Mouse (Mus musculus) midbrain, embryonic 14.5 days (tissue): ENCODE results near the gene Mospd2. TPM values are rescaled to one million over a fixed set of nuclear protein-coding genes. Genes with fewer than 3 reads are reported as not detected.

ENCODE experiments used
- ATAC-seq: fragments of 200-750 bp; cut with Nextera tagmentation; 2 replicates; pipeline ENCODE4 v1.8.0; 2017; ENCODE audit warnings: moderate number of reproducible peaks, moderate library complexity; ENCODE audit not compliant: low FRiP score, low TSS enrichment
- DNase-seq: peaks from one replicate; pipeline ENCODE4 v3.0.0-alpha.2; 2015
- H3K27ac ChIP-seq: fragments of 300-500 bp; sonication (generic); replicated peaks from 2 replicates; pipeline ENCODE4 v1.5.1; 2014; ENCODE audit warnings: mild to moderate bottlenecking, low read depth, low read length, moderate library complexity
- H3K27me3 ChIP-seq: fragments of 300-500 bp; sonication (generic); 2 replicates; pipeline ENCODE4 v1.6.1; 2014; ENCODE audit warnings: low read length, control low read depth, mixed read lengths; ENCODE audit not compliant: control insufficient read depth, insufficient read depth
- H3K36me3 ChIP-seq: fragments of 300-500 bp; sonication (generic); 2 replicates; pipeline ENCODE4 v1.6.1; 2014; ENCODE audit warnings: low read length, control low read depth; ENCODE audit not compliant: control insufficient read depth, insufficient read depth
- H3K4me1 ChIP-seq: fragments of 300-500 bp; sonication (generic); 2 replicates; pipeline ENCODE4 v1.6.1; 2014; ENCODE audit warnings: mild to moderate bottlenecking, antibody characterized with exemption, low read length, control low read depth; ENCODE audit not compliant: control insufficient read depth, insufficient read depth
- H3K4me2 ChIP-seq: fragments of 300-500 bp; sonication (generic); 2 replicates; pipeline ENCODE4 v1.6.1; 2014; ENCODE audit warnings: mild to moderate bottlenecking, low read length, moderate library complexity
- H3K4me3 ChIP-seq: fragments of 300-500 bp; sonication (generic); replicated peaks from 2 replicates; pipeline ENCODE4 v1.5.1; 2014; ENCODE audit warnings: low read depth, low read length
- H3K9ac ChIP-seq: fragments of 300-500 bp; sonication (generic); replicated peaks from 2 replicates; pipeline ENCODE4 v1.6.1; 2014; ENCODE audit warnings: mild to moderate bottlenecking, low read length, moderate library complexity
- H3K9me3 ChIP-seq: fragments of 300-500 bp; sonication (generic); 2 replicates; pipeline ENCODE4 v1.6.1; 2016; ENCODE audit warnings: low read length, control low read depth, mixed read lengths; ENCODE audit not compliant: control insufficient read depth
- WGBS: fragments of 180-500 bp; shearing (Covaris S2); extraction: QIAGEN DNeasy Blood & Tissue Kit; methylation state at CpG from one replicate; pipeline ENCODE4 v1.1.7; 2014; 5-methylcytosine and 5-hydroxymethylcytosine counted together
- polyA plus RNA-seq: library from polyadenylated mRNA; unstranded; fragments of >200 nt; fragmentation: Nextera tagmentation; extraction: Ambion mirVana; gene quantifications from 2 replicates; pipeline ENCODE4 v1.2.1, GENCODE M21; 2014

The Mospd2 gene
- polyA plus RNA-seq, 1 experiment from 2014 or later = 19.0 TPM

DNA sequence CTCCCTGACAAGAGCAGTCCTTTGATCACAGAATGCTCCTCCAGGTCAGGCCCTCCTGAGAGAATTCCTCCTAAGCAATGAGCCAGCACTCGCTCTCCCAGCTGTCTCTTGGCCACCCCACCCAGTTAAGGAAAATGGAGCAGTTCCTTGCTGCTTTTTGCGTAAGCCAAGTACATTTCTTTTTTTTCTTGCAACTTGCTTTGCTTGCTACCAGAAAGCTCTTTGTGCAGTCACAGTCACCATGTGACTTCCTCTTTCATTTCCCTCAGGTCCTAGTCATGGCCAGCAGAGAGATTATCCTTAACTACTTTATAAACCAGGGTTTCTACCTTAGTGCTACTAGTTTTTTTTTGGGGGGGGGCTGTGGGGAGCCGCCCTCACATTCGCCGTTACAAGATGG lies 38.6 kb downstream of the Mospd2 start:
- Histone ChIP-seq H3K36me3 (peaks cover 6% of the 10 kb centered on the region; the same call in 1 of the 2 replicates), H3K27ac (no peak overlapping the region), H3K4me1 (no peaks in the 10 kb centered on the region), H3K9ac (no peak overlapping the region), H3K9me3 (no peaks in the 10 kb centered on the region), H3K4me3 (no peak overlapping the region), H3K27me3 (no peaks in the 10 kb centered on the region), H3K4me2 (no peak overlapping the region)
- WGBS = 96% methylated on average over 5 of the region's 5 CpGs
- DNase-seq (no peak), ATAC-seq (no peak)

DNA sequence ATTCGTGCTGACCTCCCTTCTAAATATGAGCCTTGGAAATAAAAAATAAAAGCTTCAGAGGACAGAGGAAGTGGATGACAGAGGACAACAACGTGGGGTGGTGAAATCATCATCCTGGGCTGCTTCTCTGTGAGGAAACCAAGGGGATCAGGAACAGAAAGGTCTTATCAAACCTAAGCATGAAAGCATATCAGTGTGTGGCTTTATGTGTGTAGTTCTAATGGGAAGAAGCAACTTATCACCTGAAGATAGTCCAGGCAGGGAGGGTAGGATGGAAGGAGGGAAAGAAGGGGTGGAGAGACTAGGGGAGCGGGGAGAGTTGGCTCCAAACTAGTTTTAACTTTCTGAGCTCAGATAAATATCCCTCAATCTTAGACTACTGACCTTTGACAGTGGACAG lies 67.2 kb downstream of the Mospd2 start:
- H3K9me3 ChIP-seq = no peaks in the 10 kb centered on the region
- H3K4me3 ChIP-seq = no peak overlapping the region
- DNase-seq (no peak), ATAC-seq (no peak)
- H3K27me3 ChIP-seq = no peaks in the 10 kb centered on the region
- H3K9ac ChIP-seq = no peak overlapping the region
- H3K36me3 ChIP-seq = no peaks in the 10 kb centered on the region
- no peak overlapping the region for H3K4me2 ChIP-seq
- no peaks in the 10 kb centered on the region for H3K4me1 ChIP-seq
- no peak overlapping the region for H3K27ac ChIP-seq
- 70% methylated on average over 3 of the region's 3 CpGs for WGBS

DNA sequence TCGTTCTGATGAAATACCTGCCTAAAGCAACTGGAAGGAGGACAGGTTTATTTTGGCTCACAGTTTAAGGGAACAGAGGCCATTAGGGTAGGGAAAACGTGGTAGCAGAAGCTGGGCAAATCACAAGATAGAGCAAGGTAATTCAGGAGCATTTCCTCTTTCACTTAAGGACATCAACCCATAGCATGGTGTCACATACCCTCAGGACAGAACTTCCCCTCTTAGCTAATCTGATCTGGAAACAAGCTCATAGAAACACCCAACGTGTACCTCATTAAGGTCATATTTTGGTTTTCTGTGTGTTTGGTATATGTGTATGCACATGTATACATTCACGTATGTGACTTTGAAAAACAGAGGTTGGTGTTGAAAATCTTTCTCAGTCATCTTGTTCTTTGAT lies 68.0 kb downstream of the Mospd2 start:
- H3K4me3 ChIP-seq = no peak overlapping the region
- WGBS = 79% methylated on average over 4 of the region's 4 CpGs
- H3K27ac ChIP-seq = no peak overlapping the region
- no peaks in the 10 kb centered on the region for H3K36me3 ChIP-seq
- H3K27me3 ChIP-seq = no peaks in the 10 kb centered on the region
- no peak overlapping the region for H3K9ac ChIP-seq
- DNase-seq (no peak), ATAC-seq (no peak)
- no peaks in the 10 kb centered on the region for H3K4me1 ChIP-seq
- no peak overlapping the region for H3K4me2 ChIP-seq
- no peaks in the 10 kb centered on the region for H3K9me3 ChIP-seq

DNA sequence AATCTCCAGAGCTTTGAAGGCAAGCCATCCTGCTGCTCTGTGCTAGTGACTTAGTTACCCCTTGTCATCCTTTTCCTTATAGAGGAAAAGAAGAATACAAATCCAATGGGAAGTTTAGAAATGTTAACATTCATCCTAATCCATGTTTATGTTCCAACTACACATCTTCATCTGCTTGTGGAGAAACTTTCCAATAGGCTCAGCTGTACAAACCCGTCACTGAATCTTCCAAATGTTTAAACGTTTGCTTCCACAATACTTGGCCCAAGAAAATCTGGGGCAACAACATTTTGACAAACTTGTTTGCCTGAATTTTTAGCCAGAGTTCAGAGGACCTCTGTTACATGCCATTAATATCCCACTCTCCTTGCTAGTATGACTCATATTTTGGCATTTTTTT lies 78.3 kb downstream of the Mospd2 start:
- no peak for DNase-seq
- no peaks in the 10 kb centered on the region for H3K27me3 ChIP-seq
- no peak overlapping the region for H3K4me3 ChIP-seq
- H3K9me3 ChIP-seq = no peaks in the 10 kb centered on the region
- ATAC-seq = no peak
- H3K36me3 ChIP-seq = no peaks in the 10 kb centered on the region
- H3K9ac ChIP-seq = no peak overlapping the region
- WGBS = 74% methylated on average over 2 of the region's 2 CpGs
- no peak overlapping the region for H3K4me2 ChIP-seq
- H3K27ac ChIP-seq = no peak overlapping the region
- no peaks in the 10 kb centered on the region for H3K4me1 ChIP-seq

DNA sequence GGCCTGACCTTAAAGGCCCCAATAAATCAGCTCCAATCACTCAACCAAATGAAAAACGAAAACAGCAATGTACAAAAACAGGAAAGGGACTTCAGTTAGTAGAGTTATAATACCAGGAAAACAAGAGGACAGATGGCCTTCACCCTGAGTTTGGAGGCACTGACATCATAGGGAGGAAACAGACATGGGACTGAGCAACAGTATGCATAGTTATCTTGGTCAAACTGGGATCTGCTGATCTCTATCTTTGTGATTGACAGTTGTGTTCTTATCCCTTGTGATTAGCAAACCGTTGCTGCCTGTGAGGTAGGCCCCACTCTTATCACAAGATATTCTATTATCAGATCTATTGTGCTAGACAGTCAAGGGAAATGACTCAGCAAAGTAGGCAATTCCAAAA lies 80.4 kb downstream of the Mospd2 start:
- no peak for ATAC-seq
- 77% methylated on average over 2 of the region's 2 CpGs for WGBS
- DNase-seq = no peak

DNA sequence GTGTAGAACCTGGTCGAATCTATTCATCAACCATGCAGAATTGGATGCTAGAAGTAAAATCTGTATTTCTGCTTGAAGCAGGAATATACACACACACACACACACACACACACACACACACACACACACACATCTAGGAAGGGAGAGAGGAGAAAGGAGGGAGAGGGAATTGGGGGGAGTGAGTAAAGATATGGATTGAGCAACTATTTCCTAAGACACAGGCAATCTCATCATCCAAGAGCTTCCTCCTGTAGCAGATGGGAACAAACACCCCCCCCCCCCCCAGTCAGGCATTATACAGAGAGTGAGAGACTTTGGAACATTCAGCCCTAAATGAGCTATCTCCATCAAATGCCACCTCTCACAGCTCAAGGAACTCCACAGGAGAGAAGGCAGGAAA lies 93.9 kb downstream of the Mospd2 start:
- Histone ChIP-seq H3K4me1 (no peaks in the 10 kb centered on the region), H3K4me3 (no peak overlapping the region), H3K27ac (no peak overlapping the region), H3K9me3 (no peaks in the 10 kb centered on the region), H3K27me3 (no peaks in the 10 kb centered on the region), H3K9ac (no peak overlapping the region), H3K36me3 (no peaks in the 10 kb centered on the region), H3K4me2 (no peak overlapping the region)
- ATAC-seq = no peak
- no peak for DNase-seq
- 82% methylated on average over 1 of the region's 1 CpGs for WGBS

More for the DNA sequence above, 80.4 kb downstream of the Mospd2 start:
- H3K27ac ChIP-seq = no peak overlapping the region
- H3K4me3 ChIP-seq = no peak overlapping the region
- no peaks in the 10 kb centered on the region for H3K36me3 ChIP-seq
- no peaks in the 10 kb centered on the region for H3K27me3 ChIP-seq
- H3K4me2 ChIP-seq = no peak overlapping the region
- H3K9ac ChIP-seq = no peak overlapping the region
- no peaks in the 10 kb centered on the region for H3K9me3 ChIP-seq
- no peaks in the 10 kb centered on the region for H3K4me1 ChIP-seq

Other genes with a start within 250 kb of the Mospd2 start
- gene Fancb, start 217 bp upstream of the Mospd2 start, polyA plus RNA-seq = 3.0 and 3.4 TPM in 2 replicates
- gene Gm17604, start 24.5 kb upstream of the Mospd2 start, polyA plus RNA-seq = not detected in 2 replicates